Mouse (Mus musculus) cerebellum, postnatal 14 days (tissue): Measurements from ENCODE around the gene Exph5.

Experiments
- DNase-seq, 2 experiments: peaks; one replicate each; pipeline ENCODE4 v3.0.0; 2021; ENCODE audit warnings: mixed read lengths in 2 of 2

Gene Exph5

GRCm38 (mm10) chr9:53321683-53322082 is 20.2 kb downstream of the Exph5 start:
- peak; percentile 52 to 68 for DNase-seq

GRCm38 (mm10) chr9:53323419-53324251 is 22.2 kb downstream of the Exph5 start:
- peak in 1 of 2 experiments; percentile 31 for DNase-seq

- DNase-seq, result no peak
Observed at GRCm38 (mm10) chr9:53325363-53326090, 24.1 kb downstream of the Exph5 start.

- DNase-seq, result no peak
Observed at GRCm38 (mm10) chr9:53328203-53328602, 26.7 kb downstream of the Exph5 start.

GRCm38 (mm10) chr9:53329301-53330206 is 28.1 kb downstream of the Exph5 start:
- DNase-seq, result no peak

- no peak for DNase-seq
Observed at GRCm38 (mm10) chr9:53330247-53330646, 28.8 kb downstream of the Exph5 start.

GRCm38 (mm10) chr9:53333436-53333835 is 32.0 kb downstream of the Exph5 start:
- DNase-seq, result no peak

GRCm38 (mm10) chr9:53335131-53335530 is 33.7 kb downstream of the Exph5 start:
- DNase-seq, result no peak

- DNase-seq, result peak in 1 of 2 experiments; percentile 22
Observed at GRCm38 (mm10) chr9:53339603-53340002, 38.1 kb downstream of the Exph5 start.

GRCm38 (mm10) chr9:53340328-53340916 is 39.0 kb downstream of the Exph5 start:
- DNase-seq, result peak; percentile 33 to 52

GRCm38 (mm10) chr9:53340969-53341368 is 39.5 kb downstream of the Exph5 start:
- peak; percentile 71 to 73 for DNase-seq

- DNase-seq, result peak; percentile 46 to 64
Observed at GRCm38 (mm10) chr9:53341981-53342380, 40.5 kb downstream of the Exph5 start.

GRCm38 (mm10) chr9:53344646-53345432 is 43.4 kb downstream of the Exph5 start:
- DNase-seq, result peak; percentile 22 to 48

GRCm38 (mm10) chr9:53345728-53346127 is 44.3 kb downstream of the Exph5 start:
- DNase-seq, result no peak

- DNase-seq, result no peak
Observed at GRCm38 (mm10) chr9:53346402-53346801, 44.9 kb downstream of the Exph5 start.

- DNase-seq, result peak; percentile 33 to 72
Observed at GRCm38 (mm10) chr9:53349211-53349610, 47.7 kb downstream of the Exph5 start.

GRCm38 (mm10) chr9:53350331-53350730 is 48.9 kb downstream of the Exph5 start:
- DNase-seq, result peak in 1 of 2 experiments; percentile 31

GRCm38 (mm10) chr9:53351899-53352298 is 50.4 kb downstream of the Exph5 start:
- DNase-seq, result no peak

- no peak for DNase-seq
Observed at GRCm38 (mm10) chr9:53353161-53353560, 51.7 kb downstream of the Exph5 start.

GRCm38 (mm10) chr9:53356219-53357155 is 55.0 kb downstream of the Exph5 start:
- DNase-seq, result no peak
